Mouse (Mus musculus) left cerebral cortex, adult 2 months (tissue): ENCODE measurements around the gene Scn2b. TPM values are rescaled to one million over a fixed set of nuclear protein-coding genes. Genes with fewer than 3 reads are reported as not detected.

Experiments used
- DNase-seq, 2 experiments: peaks; one replicate each; pipeline ENCODE4 v3.0.0; 2021 to 2022; ENCODE audit warnings: low spot score in 2 of 2, mixed read lengths in 1 of 2; ENCODE audit errors: extremely low spot score in 1 of 2
- H3K27ac ChIP-seq: fragments of 200-600 bp; 2 replicates; pipeline ENCODE4 v1.8.1; 2022
- H3K4me3 ChIP-seq: fragments of 200-600 bp; 2 replicates; pipeline ENCODE4 v1.8.1; 2022
- CTCF ChIP-seq: fragments of 200-600 bp; IDR thresholded peaks from 2 replicates; pipeline ENCODE4 v1.8.1; 2022; ENCODE audit warnings: antibody characterized with exemption, mild to moderate bottlenecking, moderate library complexity
- intact Hi-C: fragments of 180-260 bp; cut with DNase I; formaldehyde crosslinking; loops from one replicate; pipeline ENCODE4 v1.15.1; 2025
- long read RNA-seq, 2 experiments: library from polyadenylated mRNA; stranded (forward); transcript quantifications; one replicate each; pipeline ENCODE4 v2.0.0; 2021; ENCODE audit warnings: borderline mapping rate in 2 of 2
- total RNA-seq, 2 experiments: library from RNA; stranded (reverse); gene quantifications; 2 replicates each; pipeline ENCODE4 v1.2.3; 2021

The Scn2b gene
- total RNA-seq: 100 to 1,000 TPM; 238 to 254 TPM
- long read RNA-seq, experiment 1, partial matches to known transcripts: 23 of 24 reads
- long read RNA-seq, experiment 1, other reads (novel, unspliced or antisense): 1 of 24 reads
- long read RNA-seq, experiment 2, partial matches to known transcripts: 17 of 18 reads
- long read RNA-seq, experiment 2, other reads (novel, unspliced or antisense): 1 of 18 reads

DNA sequence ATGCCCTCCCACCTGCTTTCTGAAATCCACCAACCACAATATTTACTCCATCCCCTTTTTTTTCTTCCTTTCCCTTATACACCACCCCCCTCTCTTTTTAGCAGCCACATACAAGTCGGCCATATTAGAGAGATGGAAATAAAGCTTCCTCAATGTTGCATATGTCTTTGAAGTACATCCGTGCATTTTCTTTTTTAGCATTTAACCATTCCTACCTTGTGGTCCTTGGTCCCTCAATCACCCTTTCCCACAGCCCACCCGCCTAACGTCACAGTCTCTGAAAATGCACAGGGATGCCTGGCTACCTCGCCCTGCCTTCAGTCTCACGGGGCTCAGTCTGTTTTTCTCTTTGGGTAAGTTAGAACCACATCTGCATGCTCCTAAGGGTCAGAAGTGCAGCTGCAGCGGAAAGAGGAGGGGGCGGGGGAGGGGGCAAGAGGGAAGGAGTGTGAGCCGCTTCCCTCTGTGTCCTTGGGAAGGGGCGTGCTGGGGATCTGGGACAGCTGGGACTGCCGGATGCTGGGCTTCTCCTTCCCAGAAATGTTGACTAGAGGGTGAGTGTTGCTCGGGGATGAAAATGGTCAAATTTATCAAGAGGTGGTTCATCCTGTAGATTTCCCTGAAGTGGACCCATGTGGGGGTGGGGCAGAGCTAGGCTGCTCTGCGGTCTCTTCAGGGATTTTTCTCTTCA lies at the start of gene Scn2b:
Scn2b (plus strand) TSS at position 42 of the 691 bp plus-strand sequence.
- DNase-seq: peak in 1 of 2 experiments; percentile 20
- intact Hi-C loops: loop anchor here (2.0 kb wide), 1 partner anchor 63 kb away; the partner anchor contains the start of gene Mpzl3

DNA sequence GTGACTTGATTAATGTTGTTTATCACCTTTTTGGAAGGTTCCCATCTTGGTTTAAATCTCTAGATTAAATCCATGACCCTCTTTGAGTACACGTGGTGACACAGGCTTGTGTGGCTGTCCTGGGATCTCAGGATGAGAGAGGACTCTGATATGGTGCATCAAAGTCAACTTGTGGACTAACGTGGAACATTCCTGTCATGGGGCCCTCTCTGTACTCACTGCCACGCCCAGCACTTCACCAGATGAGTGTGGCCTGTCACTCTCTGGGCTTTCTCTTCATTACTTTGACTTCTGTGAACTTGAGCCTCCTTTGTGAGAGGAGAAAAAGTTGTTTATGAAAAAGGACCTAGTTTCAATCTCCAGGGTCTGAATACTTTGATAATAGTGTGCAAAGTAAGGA lies 45.8 kb upstream of the Scn2b start:
- intact Hi-C loops: no loop called here
- TF ChIP-seq CTCF: no peak
- H3K4me3 ChIP-seq: no peak overlapping the region
- H3K27ac ChIP-seq: no peak overlapping the region
- DNase-seq: no peak

More for the DNA sequence above, at the start of gene Scn2b:
- H3K4me3 ChIP-seq: peak within 1 kb of the TSS; percentile 73
- peak within 1 kb of the TSS; percentile 95 for H3K27ac ChIP-seq
- no peak for TF ChIP-seq CTCF

DNA sequence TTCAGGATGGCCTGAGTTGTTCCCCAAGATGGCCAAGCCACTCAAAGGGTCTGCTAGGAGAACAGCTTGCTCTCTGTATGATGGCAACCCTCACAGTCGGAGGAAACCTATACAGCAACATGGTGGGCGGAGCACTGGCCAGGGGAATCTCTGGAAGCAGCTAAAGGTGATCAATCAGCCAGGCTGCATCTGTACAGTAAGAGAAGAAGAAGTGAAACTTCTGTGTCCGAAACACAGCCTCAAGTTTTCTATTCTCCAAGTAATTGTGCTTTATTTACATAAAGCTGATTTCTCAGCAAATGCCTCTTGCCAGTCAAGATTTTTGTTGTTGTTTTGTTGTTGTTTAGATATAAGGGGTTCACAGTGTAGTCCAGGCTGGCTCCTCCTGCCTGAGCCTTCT lies 39.7 kb upstream of the Scn2b start:
- no peak for DNase-seq
- intact Hi-C loops: no loop called here
- no peak overlapping the region for H3K4me3 ChIP-seq
- TF ChIP-seq CTCF: no peak
- no peak overlapping the region for H3K27ac ChIP-seq

DNA sequence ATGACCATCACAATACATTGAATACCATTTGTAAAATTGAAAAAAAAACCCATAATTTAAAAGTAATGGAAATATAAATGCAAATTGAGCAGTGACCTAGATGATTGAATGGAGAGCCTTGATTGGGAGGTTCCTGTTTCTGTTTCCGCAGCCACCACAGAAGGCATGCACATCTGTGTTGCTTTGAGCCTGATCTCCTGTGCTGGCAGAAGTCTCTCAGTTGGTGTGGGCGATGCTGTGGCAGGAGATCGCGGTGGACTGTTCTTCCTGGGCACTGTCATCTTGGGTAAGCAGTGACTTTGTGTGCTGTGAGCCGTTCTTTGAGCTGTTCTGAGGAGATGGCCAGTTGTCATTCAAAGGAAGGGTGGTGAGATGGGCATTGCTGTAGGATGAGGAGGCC lies 38.6 kb upstream of the Scn2b start, which contains the start of gene Jaml:
Jaml (plus strand) TSS at position 173 of the 400 bp plus-strand sequence.
- no peak for DNase-seq
- intact Hi-C loops: no loop called here
- no peak for TF ChIP-seq CTCF
- Histone ChIP-seq H3K4me3 (no peak within 1 kb of the TSS), H3K27ac (no peak within 1 kb of the TSS)

DNA sequence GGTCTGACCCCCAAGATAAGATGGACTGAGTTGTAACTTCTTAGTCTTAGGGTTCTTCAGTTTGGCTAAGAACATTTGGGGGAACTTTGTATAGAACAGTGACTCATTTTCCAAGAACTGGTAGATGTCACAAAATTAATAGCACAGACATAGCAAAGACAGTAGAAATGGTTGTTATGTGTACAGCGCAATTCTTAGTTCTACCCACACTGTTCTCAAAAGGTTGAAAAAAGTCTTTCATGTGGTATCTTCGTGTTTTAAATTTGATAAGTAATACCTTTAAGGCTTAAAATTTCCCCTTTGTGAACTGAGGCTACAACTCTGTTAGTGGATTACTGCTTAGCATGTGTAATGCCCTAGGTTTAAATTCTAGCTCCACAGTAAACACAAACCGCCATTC lies 34.5 kb upstream of the Scn2b start:
- Histone ChIP-seq H3K4me3 (no peak overlapping the region), H3K27ac (no peak overlapping the region)
- TF ChIP-seq CTCF: no peak
- no peak for DNase-seq
- intact Hi-C loops: no loop called here

DNA sequence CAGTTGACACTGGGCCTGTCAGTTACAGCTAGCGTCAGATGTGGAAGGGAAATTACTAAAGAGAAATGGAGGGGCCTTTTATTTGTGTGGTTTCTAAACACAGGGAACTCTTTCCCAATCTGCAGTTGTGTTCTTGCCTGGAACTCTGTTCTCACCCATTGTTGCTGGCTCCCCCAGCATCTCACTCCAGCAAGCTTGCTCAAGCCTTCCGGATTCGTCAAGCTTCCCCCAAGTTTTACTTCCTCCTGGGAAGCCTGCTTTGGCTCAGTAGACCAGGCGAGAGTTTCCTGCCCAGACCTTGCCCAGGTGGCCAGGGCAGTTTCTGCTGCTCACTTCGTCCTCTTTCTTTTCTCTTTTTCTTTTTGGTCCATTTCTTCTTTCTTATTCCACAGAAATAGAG lies 33.0 kb upstream of the Scn2b start:
- Histone ChIP-seq H3K4me3 (no peak overlapping the region), H3K27ac (no peak overlapping the region)
- DNase-seq: no peak
- no peak for TF ChIP-seq CTCF
- intact Hi-C loops: no loop called here

DNA sequence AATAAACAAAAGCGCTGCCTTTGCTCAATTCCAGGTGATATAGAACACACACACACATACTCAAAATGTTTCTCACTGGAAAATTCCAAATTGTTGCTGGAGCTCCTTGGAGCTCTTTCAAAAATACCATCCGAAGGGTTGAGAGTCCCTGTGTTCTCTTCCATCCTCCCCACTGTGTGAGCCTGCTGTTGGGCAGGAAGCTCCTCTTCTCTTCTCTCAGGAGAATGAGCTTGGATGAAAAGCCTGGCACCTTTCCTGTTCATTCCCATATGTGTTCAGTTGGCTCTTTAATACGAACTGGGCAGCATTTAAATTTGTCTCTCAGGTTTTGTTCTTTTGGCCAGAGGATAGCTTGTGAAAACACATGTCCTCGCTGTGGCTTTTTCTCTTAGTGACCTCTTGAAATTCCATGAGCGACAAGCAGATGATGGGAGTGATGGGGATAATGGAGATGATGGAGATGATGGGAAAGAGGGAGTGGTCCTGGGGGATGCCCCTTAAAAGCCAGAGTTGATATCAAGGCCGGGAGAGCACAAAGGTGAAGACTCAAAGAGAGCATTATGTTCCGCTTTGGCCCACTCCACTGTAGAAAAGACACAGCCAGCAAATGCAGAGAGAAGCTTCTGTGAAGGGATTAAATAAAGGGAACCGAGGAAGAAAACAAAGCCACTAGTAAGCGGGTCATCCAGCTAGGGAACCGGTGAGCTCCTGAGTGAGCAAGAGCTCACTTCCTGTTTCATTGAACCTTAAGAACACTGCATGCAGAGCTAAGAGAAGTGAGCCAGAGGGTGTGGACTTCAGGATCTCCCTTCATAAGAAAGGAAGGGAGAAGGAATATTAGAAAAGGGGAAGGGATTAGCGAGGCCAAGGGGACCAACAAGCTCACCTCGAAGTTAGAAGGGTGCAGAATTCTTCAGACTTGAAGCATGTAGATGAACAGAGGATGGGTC lies 31.6 kb upstream of the Scn2b start:
- intact Hi-C loops: no loop called here
- TF ChIP-seq CTCF: no peak

DNA sequence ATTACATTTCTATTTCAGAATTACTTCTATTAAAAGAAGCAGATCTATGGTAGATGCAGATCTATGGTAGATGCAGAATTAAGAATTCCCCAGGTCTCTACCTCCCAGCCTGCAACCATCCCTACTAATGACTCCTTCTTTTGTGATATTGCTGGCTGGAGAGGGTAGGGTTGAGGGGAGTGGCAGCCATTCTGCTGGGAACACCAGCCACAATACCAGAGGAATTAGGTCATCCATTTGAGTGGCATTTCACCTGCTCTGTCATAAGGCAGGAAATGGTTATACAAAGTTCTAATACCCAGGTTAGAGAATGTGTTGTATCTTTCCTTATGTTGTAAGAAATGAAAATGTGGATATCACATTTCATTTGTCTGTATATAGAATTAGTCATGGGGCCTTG lies 29.5 kb upstream of the Scn2b start:
- DNase-seq: no peak
- Histone ChIP-seq H3K4me3 (no peak overlapping the region), H3K27ac (no peak overlapping the region)
- intact Hi-C loops: no loop called here
- no peak for TF ChIP-seq CTCF

More for the DNA sequence above, 31.6 kb upstream of the Scn2b start:
- no peak overlapping the region for H3K4me3 ChIP-seq
- DNase-seq: no peak
- H3K27ac ChIP-seq: no peak overlapping the region

DNA sequence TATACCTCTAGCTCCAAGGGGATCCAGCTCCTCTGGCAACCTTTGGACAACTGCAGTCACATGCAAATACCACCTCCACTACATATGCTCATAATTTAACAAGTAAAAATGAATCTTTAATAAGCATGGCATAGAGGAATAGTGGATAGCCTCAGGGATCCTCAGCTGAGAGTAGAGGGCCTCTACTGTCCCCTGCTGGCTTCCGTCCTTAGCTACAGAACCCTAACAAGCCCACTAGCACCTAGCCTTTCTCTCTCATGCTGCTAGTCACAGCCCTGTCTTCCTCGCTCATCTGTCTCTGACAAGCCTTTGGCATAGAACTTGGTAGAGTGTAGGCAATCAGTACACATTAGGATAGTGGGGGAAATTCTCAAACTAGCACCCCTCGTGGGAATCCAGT lies 26.8 kb upstream of the Scn2b start:
- intact Hi-C loops: no loop called here
- no peak overlapping the region for H3K4me3 ChIP-seq
- H3K27ac ChIP-seq: no peak overlapping the region
- no peak; the same call in 1 of the 2 replicates for TF ChIP-seq CTCF
- DNase-seq: no peak

DNA sequence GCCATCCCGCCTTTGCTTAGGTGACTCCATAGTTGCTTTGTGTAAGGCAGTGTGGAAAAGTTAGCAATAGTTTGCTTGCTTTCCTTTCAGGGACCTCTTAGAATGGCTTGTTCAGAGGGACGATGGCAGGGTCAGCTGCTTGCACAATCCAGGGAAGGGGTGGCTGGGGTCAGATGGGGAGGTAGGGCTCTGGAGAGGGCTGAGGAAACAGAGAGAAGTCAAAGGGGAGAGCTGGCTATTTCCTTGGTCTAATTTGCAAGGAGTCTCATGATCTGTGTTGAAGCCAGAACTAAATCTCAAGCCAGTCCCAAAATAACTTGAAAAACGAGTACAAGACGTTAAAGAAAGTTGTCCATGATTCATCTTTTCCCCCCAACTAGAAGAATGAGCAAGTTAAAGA lies 24.9 kb upstream of the Scn2b start:
- Histone ChIP-seq H3K27ac (no peak overlapping the region), H3K4me3 (no peak overlapping the region)
- intact Hi-C loops: no loop called here
- no peak for TF ChIP-seq CTCF
- no peak for DNase-seq

DNA sequence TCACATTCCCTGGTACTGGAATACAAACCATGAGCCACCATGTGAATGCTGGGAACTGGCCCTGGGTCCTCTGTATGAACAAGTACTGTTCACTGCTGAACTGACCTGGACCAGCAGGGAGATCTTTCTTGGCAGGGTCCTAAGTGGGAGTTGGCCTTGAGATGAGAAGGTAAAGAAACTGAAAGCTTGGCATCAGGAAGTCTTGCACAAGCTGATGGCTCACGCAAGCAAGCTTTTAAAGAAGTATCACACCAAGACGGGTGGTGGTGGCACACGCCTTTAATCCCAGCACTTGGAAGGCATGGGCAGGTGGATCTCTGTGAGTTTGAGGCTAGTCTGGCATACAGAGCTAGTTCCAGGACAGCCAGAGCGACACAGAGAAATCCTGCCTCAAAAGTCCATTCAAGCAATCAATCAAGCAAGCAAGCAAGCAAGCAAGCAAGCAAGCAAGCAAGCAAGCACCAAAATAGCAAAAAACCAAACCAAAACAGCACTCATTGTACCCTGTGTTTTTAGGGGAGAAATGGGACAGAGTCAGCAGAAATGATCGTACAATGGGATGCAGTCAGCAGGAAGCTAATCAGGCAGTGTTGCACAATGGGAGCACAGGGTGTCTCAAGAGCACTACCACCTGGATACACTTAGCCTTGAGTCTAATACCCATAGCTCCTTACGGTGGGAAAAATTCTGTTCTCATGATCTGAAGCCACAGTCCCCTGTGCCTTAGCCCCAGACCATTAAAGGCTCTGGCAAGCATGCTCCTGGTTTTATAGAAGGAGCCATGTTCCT lies 22.2 kb upstream of the Scn2b start:
- intact Hi-C loops: no loop called here
- H3K27ac ChIP-seq: no peak overlapping the region
- no peak for DNase-seq
- TF ChIP-seq CTCF: no peak
- H3K4me3 ChIP-seq: no peak overlapping the region
